Mouse (Mus musculus): ENCODE measurements around the gene Peli1.

Gene Peli1

GRCm38 (mm10) chr11:21091067-21091427 is at the start of gene Peli1:
TSS of gene Peli1 (plus strand) at chr11:21091291.
- DNase-seq (ENCODE audit: low spot score in 2 of 2): peak; percentile 97 to 98

GRCm38 (mm10) chr11:21042590-21042989 is 48.5 kb upstream of the Peli1 start:
- DNase-seq (ENCODE audit: low spot score in 2 of 2): no peak

GRCm38 (mm10) chr11:21046188-21046587 is 44.9 kb upstream of the Peli1 start:
- no peak for DNase-seq (ENCODE audit: low spot score in 2 of 2)

DNA sequence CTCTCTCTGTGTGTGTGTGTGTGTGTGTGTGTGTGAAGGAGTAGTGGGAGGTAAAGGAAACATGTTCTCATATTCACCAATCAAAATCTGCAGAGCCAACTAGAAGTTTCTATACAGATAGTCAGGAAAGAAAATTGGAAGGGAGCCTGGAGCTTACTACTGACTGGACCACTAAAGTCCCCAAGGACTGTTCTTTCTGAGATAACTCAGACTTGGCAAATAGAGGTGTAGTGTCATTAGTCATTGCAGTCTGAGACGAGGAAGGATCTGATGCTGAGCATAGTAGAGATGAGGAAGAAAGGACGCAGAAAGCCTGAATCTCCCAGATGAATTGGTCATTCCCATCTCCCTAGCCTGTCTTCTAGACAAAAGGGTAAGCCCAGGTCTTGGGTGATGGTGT is 43.2 kb upstream of the Peli1 start:
- DNase-seq (ENCODE audit: low spot score in 2 of 2): no peak

GRCm38 (mm10) chr11:21051716-21052115 is 39.4 kb upstream of the Peli1 start:
- DNase-seq (ENCODE audit: low spot score in 2 of 2): peak; percentile 46 to 77

- no peak for DNase-seq (ENCODE audit: low spot score in 2 of 2)
Observed at GRCm38 (mm10) chr11:21054587-21054986, 36.5 kb upstream of the Peli1 start.

DNA sequence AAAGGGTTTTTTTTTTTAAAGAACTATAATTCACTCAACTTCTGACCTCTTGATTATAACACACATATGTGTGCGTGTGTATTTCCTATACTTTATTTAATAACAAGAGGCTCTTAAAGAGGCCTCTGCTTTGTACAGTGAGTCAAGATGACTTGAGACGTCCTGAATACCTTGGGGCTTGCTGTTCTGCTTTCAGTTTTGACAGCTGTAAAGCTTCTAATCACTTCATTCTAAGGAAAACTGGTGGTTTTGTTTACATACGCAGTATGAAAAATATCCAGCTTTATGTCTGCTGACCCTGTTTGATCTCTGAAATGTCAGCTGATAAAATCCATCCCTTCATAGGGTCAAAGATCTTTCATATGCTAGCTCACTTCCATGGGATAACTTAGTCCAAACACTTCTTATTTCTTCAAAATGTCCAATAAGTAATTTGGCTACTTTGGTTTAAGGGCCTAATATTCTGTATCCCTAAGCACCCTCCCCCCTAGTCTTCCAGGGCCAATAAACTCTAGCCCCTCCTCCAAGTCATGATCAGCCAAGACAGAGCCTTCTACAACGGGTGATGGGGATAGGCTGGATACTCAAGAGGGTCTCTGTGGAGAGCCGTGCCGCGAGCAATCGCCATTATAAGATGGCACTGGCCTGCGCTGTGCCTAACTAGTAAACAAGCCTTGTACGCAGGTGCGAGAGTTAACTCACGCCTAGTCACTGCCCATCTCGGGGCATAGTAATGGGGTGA is 34.8 kb upstream of the Peli1 start:
- no peak for DNase-seq (ENCODE audit: low spot score in 2 of 2)

- no peak for DNase-seq (ENCODE audit: low spot score in 2 of 2)
Observed at GRCm38 (mm10) chr11:21057511-21058414, 33.3 kb upstream of the Peli1 start.

GRCm38 (mm10) chr11:21058415-21058781 is 32.7 kb upstream of the Peli1 start:
- no peak for DNase-seq (ENCODE audit: low spot score in 2 of 2)

DNA sequence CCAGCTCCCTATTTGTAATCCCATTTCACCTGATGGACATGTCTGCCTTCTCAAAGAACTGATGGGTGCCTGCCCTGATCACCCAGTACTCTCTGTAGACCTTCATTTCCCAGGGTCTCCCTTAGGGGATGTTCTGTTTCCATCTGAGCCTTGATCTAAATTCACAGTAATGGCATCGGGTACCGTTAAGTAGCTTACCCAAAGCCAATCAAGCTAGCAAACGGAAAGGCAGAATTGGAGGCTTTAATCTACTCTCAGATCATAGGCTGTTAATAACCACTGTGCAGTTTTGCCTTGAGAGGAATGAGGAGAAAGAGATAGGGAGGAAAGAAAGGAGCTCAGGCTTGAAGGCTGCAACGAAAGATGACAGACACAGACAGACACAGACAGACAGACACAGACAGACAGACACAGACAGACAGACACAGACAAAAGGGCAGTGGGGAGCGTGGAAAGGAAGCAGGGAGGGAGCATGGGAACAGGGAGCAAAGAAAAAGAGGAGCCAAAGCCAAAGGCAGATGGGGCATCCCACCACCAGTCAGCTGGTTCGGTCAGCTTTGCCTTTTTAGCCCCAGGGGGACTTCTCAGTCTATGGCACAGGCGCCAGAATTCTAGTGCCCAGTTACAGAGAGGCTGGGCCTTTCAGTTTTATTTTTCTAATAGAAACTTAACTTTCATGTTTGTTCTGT is 30.6 kb upstream of the Peli1 start:
- no peak for DNase-seq (ENCODE audit: low spot score in 2 of 2)

DNA sequence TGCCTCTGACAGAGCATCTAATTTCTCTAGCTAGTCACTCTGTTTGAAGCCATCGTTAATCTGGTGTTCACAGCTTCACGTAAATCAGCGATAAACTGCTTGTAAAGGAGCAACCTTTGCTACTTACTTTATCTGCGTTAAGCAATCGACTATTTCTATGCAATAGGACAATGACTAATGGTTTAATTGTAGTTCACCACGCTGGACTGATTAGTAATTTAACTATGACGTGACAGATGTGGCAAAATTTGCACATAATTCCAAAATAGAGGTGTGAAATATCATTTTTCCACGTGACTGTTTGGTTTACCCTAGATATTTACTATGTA is 30.1 kb upstream of the Peli1 start:
- no peak for DNase-seq (ENCODE audit: low spot score in 2 of 2)

GRCm38 (mm10) chr11:21061431-21061830 is 29.7 kb upstream of the Peli1 start:
- DNase-seq (ENCODE audit: low spot score in 2 of 2): peak in 1 of 2 experiments; percentile 36

DNA sequence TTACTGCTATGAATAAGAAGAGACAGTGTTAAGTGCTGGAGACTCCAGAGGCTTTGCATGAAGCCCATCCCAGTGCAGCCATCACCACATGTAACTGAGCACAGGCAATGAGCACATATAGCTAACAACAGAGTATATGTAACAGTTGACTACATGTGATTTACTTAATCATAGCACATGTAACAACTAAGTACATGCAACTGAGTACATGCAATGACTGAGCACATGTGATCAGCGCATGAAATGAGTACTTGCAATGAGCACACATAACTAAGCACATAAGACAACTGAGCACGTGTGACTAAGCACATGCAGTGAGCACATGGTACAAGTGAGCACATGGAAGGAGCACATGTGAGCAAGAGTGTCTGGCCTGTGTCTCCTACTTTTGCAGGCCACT is 29.0 kb upstream of the Peli1 start:
- no peak for DNase-seq (ENCODE audit: low spot score in 2 of 2)

DNA sequence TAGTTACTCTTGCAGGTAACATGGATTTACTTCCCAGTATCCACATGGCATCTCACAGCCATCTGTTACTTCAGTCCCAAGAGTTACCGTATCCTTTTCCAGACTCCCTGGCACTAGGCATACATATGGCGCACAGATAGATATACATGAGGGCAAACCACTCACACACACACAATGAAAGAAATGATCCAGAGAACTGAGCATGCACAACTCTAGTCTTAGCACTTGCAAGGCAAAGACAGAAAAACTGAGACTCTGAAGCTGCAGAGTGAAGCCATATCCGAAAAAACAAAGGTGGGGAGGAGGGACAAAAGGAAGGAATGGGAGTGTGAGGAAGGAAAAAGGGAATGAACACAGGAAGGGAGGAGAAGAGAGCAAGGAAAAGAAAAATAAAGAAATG is 27.8 kb upstream of the Peli1 start:
- DNase-seq (ENCODE audit: low spot score in 2 of 2): no peak

GRCm38 (mm10) chr11:21079400-21079799 is 11.7 kb upstream of the Peli1 start:
- DNase-seq (ENCODE audit: low spot score in 2 of 2): no peak

DNA sequence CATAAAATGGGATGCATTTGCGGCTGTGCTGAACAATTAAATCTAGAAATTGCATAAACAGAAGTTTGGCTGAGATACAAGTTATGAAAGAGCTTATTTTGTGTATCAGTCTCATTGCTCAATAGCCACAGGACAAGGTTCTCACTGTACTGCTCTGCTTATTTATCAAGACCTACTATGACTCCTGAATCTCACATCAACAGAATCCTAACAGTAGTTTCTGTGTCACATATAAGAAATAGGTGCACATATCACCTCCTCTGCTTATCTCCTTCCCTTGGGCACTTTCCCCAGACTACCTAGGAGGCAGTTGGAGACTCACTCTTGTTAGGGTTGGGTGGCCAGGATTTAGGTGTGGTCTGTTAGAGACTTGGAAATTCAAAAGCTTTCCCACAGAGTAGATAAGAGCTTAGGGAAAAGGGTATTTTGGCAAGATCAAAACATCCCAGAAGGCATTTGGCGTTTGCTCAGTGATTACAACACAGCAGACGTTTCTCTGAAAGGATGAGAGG is 11.2 kb upstream of the Peli1 start:
- no peak for DNase-seq (ENCODE audit: low spot score in 2 of 2)

DNA sequence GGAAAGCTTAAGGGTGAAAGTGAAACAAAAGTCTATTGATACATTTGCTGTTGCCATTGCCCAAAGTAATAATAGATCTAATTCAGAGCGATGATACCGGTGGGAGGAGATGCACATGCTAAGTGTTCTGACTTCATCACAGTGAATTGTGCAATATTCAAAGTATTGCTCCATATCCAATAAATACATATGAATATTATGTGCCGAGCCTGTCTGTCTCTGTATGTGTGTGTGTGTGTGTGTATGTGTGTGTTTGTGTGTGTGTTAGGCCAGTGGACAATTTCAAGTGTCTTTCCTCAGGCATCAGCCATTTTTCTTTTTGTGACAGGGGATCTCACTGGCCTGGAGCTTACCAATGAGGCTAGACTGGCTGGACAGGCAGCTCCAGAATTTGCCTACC is 9.9 kb upstream of the Peli1 start:
- no peak for DNase-seq (ENCODE audit: low spot score in 2 of 2)

- no peak for DNase-seq (ENCODE audit: low spot score in 2 of 2)
Observed at GRCm38 (mm10) chr11:21082711-21083110, 8.4 kb upstream of the Peli1 start.

- DNase-seq (ENCODE audit: low spot score in 2 of 2): no peak
Observed at GRCm38 (mm10) chr11:21088356-21088755, 2.7 kb upstream of the Peli1 start.

DNA sequence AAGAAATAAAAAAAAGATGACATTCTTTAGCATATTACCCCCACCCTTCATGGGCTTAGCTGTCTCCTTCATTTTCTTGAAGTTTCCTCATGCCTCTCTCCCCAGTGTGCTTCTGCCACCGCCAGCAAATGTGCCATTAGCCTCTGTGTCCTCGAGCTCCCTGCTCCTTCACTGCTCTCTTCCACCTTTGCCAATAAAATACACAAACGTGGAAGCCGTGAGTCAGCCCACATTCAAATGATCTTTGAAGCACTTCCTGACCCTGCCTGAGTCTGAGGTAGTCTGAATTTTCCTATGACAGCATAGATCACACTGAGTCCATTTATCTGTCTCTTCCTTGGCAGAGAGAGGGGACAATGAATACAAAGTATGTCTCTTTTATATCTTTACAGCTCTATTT is 1.5 kb upstream of the Peli1 start:
- no peak for DNase-seq (ENCODE audit: low spot score in 2 of 2)

GRCm38 (mm10) chr11:21091428-21092405 is 626 bp downstream of the Peli1 start:
- DNase-seq (ENCODE audit: low spot score in 2 of 2): peak; percentile 79 to 80
